Mouse (Mus musculus): ENCODE results near the gene Invs. TPM values are rescaled to one million over a fixed set of nuclear protein-coding genes. Genes with fewer than 3 reads are reported as not detected.
"Not testable (repeated sequence)": the region's sequence is repeated elsewhere in the genome, so short reads cannot be mapped to it uniquely, and the experiment has no call there.

The Invs gene
- polyA plus RNA-seq, 1 experiment from 2014 or later = 2.2 TPM

DNA sequence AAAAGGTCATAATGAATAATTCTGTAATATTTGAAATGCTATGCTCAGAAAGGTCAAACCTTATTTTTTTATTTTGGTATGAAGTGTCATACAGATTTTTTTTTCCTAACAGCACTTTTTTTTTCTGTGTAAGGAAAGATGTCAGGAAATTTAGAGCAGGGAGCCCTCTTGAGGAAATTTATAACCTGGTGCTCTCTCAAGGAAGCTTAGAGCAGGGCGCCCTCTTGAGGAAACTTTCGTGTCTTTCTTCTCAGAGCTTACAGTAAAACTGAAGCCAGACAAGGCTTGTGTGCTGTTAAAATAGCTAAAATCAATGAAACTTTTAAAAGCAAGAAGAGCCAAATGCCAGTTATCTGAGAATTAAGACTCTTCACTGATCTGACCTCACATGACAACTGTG lies 101.4 kb downstream of the Invs start:
- DNase-seq (ENCODE audit: low spot score) (peak; percentile 77), ATAC-seq (ENCODE audit: low FRiP score, low TSS enrichment) (no peak)
- Histone ChIP-seq H3K27ac (replicated peaks) (no peak overlapping the region), H3K9ac (ENCODE audit: low read length) (no peak overlapping the region), H3K4me3 (ENCODE audit: low read depth, low read length) (no peak overlapping the region), H3K4me1 (replicated peaks; ENCODE audit: control insufficient read depth, insufficient read depth) (no peaks in the 10 kb centered on the region), H3K36me3 (ENCODE audit: control insufficient read depth, insufficient read depth, low read length) (no peaks in the 10 kb centered on the region), H3K4me2 (replicated peaks; ENCODE audit: low read depth) (no peak overlapping the region), H3K9me3 (ENCODE audit: control insufficient read depth, low read length) (no peaks in the 10 kb centered on the region), H3K27me3 (ENCODE audit: control insufficient read depth, insufficient read depth, low read length) (no peaks in the 10 kb centered on the region)
- TF ChIP-seq EP300 (optimal IDR thresholded peaks at IDR 0.05) = no peak
- peak; percentile 91 for TF ChIP-seq CTCF (IDR thresholded peaks at IDR 0.05; ENCODE audit: low read depth)
- WGBS = 0% methylated on average over 2 of the region's 2 CpGs

DNA sequence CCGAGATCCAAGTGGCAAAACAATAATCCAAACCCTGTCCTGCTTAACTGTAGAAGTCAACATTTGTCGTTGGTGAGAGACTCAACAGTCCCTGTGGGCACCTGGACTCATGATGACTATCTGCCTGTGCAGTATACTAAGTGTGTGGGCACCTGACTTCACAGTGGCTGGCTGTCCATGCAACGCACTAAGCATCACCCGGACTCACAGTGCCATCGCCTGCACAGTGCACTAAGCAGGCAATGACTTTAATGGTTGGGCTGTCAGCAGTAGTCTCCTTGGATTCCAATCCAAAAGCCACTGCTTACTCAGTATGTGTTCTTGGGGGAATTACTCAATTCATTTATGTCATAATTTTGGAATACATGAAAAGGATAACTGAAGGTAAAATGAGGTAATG lies 102.9 kb downstream of the Invs start:
- ATAC-seq (ENCODE audit: low FRiP score, low TSS enrichment) (no peak), DNase-seq (ENCODE audit: low spot score) (no peak)
- Histone ChIP-seq H3K4me3 (ENCODE audit: low read depth, low read length) (no peak overlapping the region), H3K9me3 (ENCODE audit: control insufficient read depth, low read length) (no peaks in the 10 kb centered on the region), H3K4me2 (replicated peaks; ENCODE audit: low read depth) (no peak overlapping the region), H3K9ac (ENCODE audit: low read length) (no peak overlapping the region), H3K4me1 (replicated peaks; ENCODE audit: control insufficient read depth, insufficient read depth) (no peaks in the 10 kb centered on the region), H3K36me3 (ENCODE audit: control insufficient read depth, insufficient read depth, low read length) (no peaks in the 10 kb centered on the region), H3K27me3 (ENCODE audit: control insufficient read depth, insufficient read depth, low read length) (no peaks in the 10 kb centered on the region), H3K27ac (replicated peaks) (no peak overlapping the region)
- TF ChIP-seq EP300 (optimal IDR thresholded peaks at IDR 0.05) (no peak), CTCF (IDR thresholded peaks at IDR 0.05; ENCODE audit: low read depth) (no peak)
- 86% methylated on average over 5 of the region's 5 CpGs for whole genome bisulfite sequencing

DNA sequence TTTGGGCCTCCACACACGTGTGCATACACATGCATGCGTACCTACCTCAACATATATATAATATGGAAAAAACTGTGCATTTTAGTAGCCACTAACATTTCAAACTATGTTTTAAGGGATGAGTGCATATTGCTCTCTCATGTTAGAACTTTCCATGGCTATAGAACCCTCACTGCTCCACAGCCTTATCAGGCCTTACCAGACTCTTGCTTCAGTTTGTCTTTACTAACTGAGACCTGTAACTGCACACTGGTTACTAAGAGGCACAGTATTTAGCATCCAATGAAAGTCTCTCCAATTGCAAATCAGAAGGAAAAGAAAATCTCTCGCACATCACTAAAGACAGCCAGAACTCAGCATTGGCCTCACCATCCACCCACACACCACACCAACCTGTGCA lies 117.4 kb downstream of the Invs start:
- H3K27ac ChIP-seq (replicated peaks) = no peak overlapping the region
- no peak for DNase-seq (ENCODE audit: low spot score)
- no peaks in the 10 kb centered on the region for H3K4me1 ChIP-seq (replicated peaks; ENCODE audit: control insufficient read depth, insufficient read depth)
- no peak overlapping the region for H3K9ac ChIP-seq (ENCODE audit: low read length)
- TF ChIP-seq CTCF (IDR thresholded peaks at IDR 0.05; ENCODE audit: low read depth) (no peak), EP300 (optimal IDR thresholded peaks at IDR 0.05) (no peak)
- ATAC-seq (ENCODE audit: low FRiP score, low TSS enrichment) = no peak
- no peaks in the 10 kb centered on the region for H3K9me3 ChIP-seq (ENCODE audit: control insufficient read depth, low read length)
- WGBS = 96% methylated on average over 3 of the region's 3 CpGs
- no peak overlapping the region for H3K4me2 ChIP-seq (replicated peaks; ENCODE audit: low read depth)
- no peaks in the 10 kb centered on the region; the same call in 1 of the 2 replicates for H3K36me3 ChIP-seq (ENCODE audit: control insufficient read depth, insufficient read depth, low read length)
- H3K27me3 ChIP-seq (ENCODE audit: control insufficient read depth, insufficient read depth, low read length) = no peaks in the 10 kb centered on the region
- no peak overlapping the region for H3K4me3 ChIP-seq (ENCODE audit: low read depth, low read length)

DNA sequence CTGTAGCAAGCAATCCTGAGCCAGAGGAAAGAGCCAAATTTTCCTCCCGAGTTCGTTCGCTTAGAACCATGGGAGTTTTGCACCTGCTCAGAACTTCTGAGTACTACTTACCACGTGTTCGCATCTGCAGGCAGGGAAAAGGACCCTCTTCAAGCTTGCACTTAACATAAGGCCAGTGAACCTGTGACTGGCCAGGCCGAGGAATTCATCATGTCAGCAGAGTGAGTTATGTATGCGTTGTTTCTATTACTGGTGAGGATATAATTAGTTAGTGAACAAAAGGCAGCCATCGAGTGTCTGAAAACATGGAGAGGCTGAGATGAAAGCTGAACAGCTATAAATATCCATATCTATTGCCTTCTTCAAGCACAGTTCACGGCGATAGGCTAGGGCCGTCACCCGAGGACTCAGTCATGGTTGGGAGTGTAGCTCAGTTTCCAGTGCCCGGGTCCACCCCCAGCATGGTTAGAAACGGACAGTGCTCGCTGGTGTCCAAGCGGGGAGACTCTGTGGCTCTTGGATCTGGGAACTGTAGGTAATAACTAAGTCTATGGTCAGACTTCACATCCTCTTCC lies 123.6 kb downstream of the Invs start:
- H3K27me3 ChIP-seq (ENCODE audit: control insufficient read depth, insufficient read depth, low read length) = no peaks in the 10 kb centered on the region
- 77% methylated on average over 16 of the region's 16 CpGs for WGBS
- TF ChIP-seq CTCF (IDR thresholded peaks at IDR 0.05; ENCODE audit: low read depth) (no peak), EP300 (optimal IDR thresholded peaks at IDR 0.05) (no peak)
- no peaks in the 10 kb centered on the region for H3K9me3 ChIP-seq (ENCODE audit: control insufficient read depth, low read length)
- H3K4me2 ChIP-seq (replicated peaks; ENCODE audit: low read depth) = no peak overlapping the region
- H3K9ac ChIP-seq (ENCODE audit: low read length) = no peak overlapping the region
- no peaks in the 10 kb centered on the region for H3K4me1 ChIP-seq (replicated peaks; ENCODE audit: control insufficient read depth, insufficient read depth)
- ATAC-seq (ENCODE audit: low FRiP score, low TSS enrichment) = no peak
- H3K27ac ChIP-seq (replicated peaks) = no peak overlapping the region
- H3K36me3 ChIP-seq (ENCODE audit: control insufficient read depth, insufficient read depth, low read length) = no peaks in the 10 kb centered on the region
- DNase-seq (ENCODE audit: low spot score) = no peak
- H3K4me3 ChIP-seq (ENCODE audit: low read depth, low read length) = no peak overlapping the region

DNA sequence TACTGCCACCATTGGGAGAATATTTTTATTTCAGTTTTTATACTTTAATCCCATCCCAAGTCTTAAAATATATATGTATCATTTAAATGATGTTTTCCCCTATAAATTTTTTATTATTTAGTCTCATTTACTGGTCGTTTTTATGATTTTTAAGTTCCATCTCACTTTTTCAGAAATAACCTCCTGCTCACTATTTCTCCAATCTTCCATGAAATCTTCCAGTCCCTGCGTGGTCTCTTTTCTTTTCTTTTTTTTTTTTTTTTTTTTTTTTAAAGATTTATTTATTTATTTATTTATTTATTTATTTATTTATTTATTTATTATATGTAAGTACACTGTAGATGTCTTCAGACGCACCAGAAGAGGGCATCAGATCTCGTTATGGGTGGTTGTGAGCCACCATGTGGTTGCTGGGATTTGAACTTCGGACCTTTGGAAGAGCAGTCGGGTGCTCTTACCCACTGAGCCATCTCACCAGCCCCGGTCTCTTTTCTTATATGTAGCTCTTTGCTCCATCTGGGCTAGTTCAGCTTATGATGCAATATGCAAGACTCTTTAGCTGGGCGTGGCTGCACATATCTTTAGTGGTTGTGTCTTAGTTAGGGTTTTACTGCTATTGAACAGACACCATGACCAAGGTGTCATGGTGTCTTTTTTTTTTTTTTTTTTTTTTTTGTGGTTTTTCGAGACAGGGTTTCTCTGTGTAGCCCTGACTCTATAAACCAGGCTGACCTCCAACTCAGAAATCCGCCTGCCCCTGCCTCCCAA lies 126.3 kb downstream of the Invs start:
- WGBS = 88% methylated on average over 9 of the region's 10 CpGs
- not testable (repeated sequence) for DNase-seq (ENCODE audit: low spot score); H3K36me3 ChIP-seq (ENCODE audit: control insufficient read depth, insufficient read depth, low read length); H3K4me3 ChIP-seq (ENCODE audit: low read depth, low read length); H3K27me3 ChIP-seq (ENCODE audit: control insufficient read depth, insufficient read depth, low read length); H3K4me1 ChIP-seq (replicated peaks; ENCODE audit: control insufficient read depth, insufficient read depth); H3K27ac ChIP-seq (replicated peaks); H3K9ac ChIP-seq (ENCODE audit: low read length); ATAC-seq (ENCODE audit: low FRiP score, low TSS enrichment); H3K9me3 ChIP-seq (ENCODE audit: control insufficient read depth, low read length); H3K4me2 ChIP-seq (replicated peaks; ENCODE audit: low read depth)

DNA sequence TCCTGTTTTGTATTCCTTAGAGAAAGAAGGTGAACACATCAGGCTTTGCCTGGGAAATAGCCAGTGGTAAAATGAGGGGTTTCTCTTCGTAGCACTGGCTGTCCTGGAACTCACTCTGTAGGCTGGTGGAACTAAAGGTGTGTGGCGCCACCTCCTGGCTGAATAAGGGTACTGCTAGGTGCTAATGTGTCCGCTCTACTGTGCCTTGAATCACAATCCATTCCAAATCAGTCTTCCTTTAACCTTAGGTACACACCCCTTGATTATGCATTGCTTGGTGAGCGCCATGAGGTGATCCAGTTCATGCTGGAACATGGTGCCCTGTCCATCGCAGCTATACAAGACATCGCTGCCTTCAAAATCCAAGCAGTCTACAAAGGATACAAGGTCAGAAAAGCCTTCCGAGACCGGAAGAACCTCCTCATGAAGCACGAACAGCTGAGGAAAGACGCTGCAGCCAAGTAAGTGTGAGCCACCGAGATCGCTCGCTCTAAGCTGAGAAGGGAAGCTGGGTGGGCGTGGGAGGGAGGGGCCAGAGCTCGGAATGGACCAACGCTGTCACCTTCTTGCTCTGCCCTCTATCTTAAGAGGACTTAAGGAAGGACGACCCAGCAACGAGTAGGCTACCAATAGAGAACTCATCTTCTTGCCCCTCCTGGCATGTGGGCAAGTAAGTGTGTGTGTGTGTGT lies 127.9 kb downstream of the Invs start:
- Histone ChIP-seq H3K4me1 (replicated peaks; ENCODE audit: control insufficient read depth, insufficient read depth) (no peaks in the 10 kb centered on the region), H3K36me3 (ENCODE audit: control insufficient read depth, insufficient read depth, low read length) (no peaks in the 10 kb centered on the region), H3K27me3 (ENCODE audit: control insufficient read depth, insufficient read depth, low read length) (no peaks in the 10 kb centered on the region), H3K9ac (ENCODE audit: low read length) (no peak overlapping the region), H3K9me3 (ENCODE audit: control insufficient read depth, low read length) (no peaks in the 10 kb centered on the region), H3K4me2 (replicated peaks; ENCODE audit: low read depth) (0 out of 2 replicates have a peak overlapping the region, but pooled peaks have one; percentile 3), H3K27ac (replicated peaks) (no peak overlapping the region), H3K4me3 (ENCODE audit: low read depth, low read length) (no peak overlapping the region)
- DNase-seq (ENCODE audit: low spot score) (peak; percentile 70), ATAC-seq (ENCODE audit: low FRiP score, low TSS enrichment) (peak; percentile 59)
- peak; percentile 90 for TF ChIP-seq CTCF (IDR thresholded peaks at IDR 0.05; ENCODE audit: low read depth)
- TF ChIP-seq EP300 (optimal IDR thresholded peaks at IDR 0.05) = no peak
- WGBS = 49% methylated on average over 18 of the region's 18 CpGs

All from stomach, postnatal 0 days (tissue).